Mouse (Mus musculus) layer of hippocampus, adult 9-10 months (tissue): Measurements from ENCODE around the gene Ddx41.
A peak's percentile ranks its signal among the peaks of the same experiment; 100 is the strongest.
"Not testable (repeated sequence)": the region's sequence is repeated elsewhere in the genome, so short reads cannot be mapped to it uniquely, and the experiment has no call there.

Experiments
- DNase-seq: peaks from one replicate; pipeline ENCODE4 v3.0.0; 2022; ENCODE audit warnings: low spot score

Gene Ddx41

DNA sequence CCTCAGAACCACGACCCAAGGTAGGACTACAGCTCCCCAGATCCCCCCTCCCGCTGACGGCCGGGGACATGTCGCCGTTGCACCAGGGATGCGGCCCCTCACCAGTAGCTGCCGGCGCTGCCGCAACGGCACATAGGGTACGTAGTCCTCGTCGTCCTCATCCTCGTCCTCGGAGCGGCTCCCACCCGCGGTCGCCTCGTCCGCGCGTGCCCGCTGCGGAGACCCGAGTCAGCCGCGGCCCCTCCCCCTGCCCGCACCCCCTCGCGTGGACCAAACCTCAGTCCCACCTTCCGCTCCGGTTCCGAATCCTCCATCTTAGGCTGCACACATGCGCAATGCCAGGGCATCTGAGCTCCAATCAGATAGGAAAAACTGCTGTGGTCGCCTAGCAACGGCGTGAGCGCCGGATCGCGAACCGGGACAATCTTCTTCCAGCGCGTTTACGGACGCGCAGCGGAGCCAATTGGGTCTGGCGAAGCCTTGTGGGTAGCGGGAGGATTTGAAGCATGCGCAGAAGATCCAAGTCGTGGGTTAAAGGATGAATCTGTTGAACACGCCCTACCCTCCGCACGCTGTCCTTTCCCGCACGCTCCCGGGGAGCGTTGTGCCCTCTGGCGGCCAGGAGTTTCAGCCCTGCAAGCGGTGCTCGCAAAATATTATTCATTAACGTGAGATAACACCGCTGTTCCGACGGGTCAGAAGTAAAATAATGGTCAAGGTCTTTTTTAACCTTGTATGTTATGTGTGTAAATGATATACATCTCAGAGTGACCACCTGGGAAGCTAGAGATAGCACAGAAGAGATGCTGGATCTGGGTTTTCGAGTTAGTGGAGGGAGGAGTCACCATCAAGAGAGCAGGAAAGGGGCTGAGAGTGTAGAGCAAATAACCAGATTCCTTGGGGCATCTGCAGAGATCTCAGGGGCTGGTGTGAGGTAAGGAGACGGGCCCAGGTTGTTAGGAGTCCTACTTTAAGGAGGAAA, at the start of gene Ddx41:
TSS of gene Ddx41 (minus strand) at position 465 of the 982 bp plus-strand sequence.
- DNase-seq: peak; percentile 100

DNA sequence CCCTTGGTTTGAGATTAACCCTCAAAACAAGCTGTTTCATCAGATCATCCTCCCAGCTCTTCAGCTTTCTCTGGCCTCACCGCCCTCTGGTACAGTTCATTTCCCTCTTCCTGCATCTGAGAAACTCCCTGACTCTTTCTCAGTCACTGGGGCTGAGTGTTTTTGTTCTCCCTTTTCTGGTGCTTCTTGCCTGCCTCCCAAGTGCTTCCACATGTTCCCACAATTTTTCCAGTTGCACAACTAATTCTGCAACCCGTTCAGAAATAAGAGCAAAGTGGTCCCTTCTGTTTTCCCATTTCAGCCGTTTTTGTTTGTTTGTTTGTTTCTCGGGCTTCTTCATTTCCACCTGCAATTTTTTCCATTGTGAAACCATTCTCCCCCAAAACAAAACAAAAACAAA, 41.6 kb upstream of the Ddx41 start:
- DNase-seq: no peak

DNA sequence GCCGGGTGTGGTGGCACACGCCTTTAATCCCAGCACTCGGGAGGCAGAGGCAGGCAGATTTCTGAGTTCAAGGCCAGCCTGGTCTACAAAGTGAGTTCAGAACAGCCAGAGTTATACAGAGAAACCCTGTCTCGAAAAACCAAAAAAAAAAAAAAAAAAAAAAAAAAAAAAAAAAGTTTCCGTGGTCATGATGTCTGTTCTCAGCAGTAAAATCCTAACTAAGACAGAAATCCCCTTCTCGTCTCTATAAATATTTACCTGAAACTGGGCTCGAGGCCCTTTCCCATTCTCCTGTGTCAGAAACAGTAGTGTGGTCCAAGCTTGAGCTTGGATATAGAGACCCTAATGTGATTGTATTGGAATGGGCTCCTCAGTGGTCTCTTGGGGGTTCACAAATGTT, 40.4 kb upstream of the Ddx41 start:
- not testable (repeated sequence) for DNase-seq

GRCm38 (mm10) chr13:55575932-55576331, 39.5 kb upstream of the Ddx41 start:
- DNase-seq: no peak

DNA sequence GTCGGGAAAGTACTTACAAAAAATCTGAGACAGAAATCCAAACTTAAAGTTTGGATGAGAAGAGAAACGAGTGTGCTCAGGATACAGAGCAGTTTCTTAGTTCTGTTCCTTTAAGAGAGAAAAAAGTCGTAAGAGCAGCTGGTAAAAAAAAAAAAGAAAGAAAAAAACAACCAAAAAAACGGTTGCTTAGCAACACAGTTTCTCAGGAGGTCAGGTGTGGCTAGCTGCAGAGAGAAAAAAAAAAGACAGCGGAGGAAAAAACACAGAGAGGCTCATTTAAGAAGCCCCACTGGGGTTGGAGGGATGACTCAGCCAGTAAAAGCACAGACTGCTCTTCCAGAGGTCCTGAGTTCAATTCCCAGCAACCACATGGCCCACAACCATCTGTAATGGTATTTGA, 37.9 kb upstream of the Ddx41 start:
- DNase-seq: no peak

DNA sequence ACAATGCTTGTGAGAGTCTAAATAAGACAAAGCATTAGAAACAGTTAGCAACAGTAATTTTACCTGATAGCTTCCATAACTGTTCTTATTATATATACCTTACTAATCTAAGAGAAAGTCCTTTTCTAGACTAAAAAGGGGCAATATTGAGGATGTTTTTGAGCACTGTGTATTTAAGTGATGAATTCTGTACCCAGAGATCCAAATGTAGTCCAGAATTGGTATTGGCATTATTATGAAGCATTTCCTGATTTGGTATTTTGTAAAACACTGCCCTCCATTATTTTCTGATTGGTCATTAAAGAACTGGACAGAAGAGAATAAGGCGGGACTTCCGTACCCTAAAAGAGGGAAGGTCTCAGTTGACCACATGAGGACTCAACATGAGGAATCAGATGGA, 37.0 kb upstream of the Ddx41 start, which contains the start of gene Tmed9:
TSS of gene Tmed9 (plus strand) at position 301 of the 400 bp plus-strand sequence.
- no peak for DNase-seq

GRCm38 (mm10) chr13:55571977-55572376, 35.5 kb upstream of the Ddx41 start:
- no peak for DNase-seq

DNA sequence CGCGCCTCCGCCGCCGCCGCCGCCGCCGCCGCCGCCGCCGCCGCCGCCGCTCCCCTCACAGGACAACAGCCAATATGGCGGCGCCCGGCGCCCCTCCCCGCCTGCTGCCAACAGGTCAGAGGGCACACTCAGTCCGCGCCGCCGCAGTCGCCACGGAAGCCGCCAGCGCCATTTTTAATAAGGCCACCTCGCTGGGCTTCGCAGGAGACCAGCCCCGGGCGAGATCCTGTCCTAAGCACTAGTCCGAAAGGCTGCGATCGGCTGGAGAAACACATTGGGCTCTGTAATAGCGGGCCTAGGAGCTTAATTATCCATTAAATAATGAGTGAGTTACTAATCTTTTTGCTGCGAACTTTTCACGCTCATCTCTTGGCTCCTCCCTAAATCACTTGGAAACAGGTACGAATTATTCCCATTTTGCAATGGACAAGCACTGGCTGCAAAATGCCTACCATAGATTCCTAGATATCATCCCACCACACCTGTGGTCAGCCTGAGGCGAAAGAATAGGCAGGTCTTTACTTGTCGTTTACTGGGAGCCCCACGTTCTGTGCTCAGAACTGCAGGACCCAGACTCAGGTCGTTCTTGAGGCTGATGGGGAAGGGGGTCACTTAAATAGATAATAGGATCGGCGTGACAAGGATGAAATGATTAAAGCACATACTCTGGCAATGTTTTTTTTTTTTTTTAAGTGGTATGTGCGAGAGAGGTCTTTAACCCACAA, 34.7 kb upstream of the Ddx41 start, which contains the start of gene Fam193b:
TSS of gene Fam193b (minus strand) at position 94 of the 725 bp plus-strand sequence.
- peak; percentile 84 for DNase-seq

DNA sequence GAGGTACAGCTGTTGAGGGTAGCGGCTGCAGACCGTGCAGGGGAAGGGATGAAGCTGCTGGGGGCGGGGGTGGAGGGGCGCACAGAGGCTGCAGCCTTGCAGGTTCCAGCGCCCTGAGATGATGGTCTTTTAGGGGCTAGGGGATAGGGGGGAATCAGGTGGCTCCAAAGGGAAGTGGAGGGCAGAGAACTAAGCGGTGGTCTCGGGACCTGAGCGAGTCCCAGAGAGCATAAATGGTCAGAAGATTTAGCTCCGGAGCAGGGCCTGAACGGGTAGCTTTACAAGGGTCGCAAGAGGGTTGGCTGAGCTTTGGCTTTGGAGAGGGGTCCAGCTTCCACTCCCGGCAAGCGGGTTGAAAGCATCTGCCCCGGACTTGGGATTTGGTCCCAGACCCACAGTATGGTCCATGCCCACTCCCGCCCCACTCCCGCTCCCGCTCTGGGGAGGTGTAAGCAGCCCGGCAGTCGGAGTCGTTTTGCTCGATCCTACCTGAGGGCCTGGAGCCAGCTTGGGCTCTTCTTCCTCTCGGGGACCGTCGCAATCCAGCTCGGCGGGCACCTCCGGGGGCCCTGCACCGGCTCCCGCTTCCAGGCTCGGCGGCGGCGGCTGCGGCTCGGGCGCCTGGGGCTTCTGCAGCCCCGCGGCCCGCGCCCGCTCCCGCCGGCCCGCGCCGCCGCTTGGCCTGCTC, 34.0 kb upstream of the Ddx41 start:
- DNase-seq: no peak

GRCm38 (mm10) chr13:55569726-55570285, 33.3 kb upstream of the Ddx41 start:
- no peak for DNase-seq

- DNase-seq: not testable (repeated sequence)
These were observed 32.1 kb upstream of the Ddx41 start for GRCm38 (mm10) chr13:55568524-55568923.

- no peak for DNase-seq
These were observed 31.5 kb upstream of the Ddx41 start for GRCm38 (mm10) chr13:55567949-55568348.

DNA sequence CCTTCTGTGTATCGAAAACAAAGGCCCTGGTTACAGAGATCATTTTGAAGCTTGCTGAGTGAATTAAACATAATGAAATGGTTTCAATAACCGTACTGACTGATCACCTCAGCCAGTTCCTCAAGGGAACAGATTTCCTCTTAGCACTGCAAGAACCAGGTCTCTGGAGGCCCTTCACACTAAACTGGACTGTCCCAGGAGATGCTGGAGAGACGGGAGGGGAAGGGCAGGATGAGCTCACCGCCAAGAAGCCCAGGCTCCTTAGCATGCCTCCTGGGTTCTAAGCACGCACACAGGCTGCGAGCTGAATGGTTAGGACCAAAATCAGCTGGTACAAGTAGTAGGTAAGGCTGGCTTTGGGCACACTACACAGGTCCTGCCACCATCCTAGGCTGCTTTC, 30.5 kb upstream of the Ddx41 start:
- no peak for DNase-seq

DNA sequence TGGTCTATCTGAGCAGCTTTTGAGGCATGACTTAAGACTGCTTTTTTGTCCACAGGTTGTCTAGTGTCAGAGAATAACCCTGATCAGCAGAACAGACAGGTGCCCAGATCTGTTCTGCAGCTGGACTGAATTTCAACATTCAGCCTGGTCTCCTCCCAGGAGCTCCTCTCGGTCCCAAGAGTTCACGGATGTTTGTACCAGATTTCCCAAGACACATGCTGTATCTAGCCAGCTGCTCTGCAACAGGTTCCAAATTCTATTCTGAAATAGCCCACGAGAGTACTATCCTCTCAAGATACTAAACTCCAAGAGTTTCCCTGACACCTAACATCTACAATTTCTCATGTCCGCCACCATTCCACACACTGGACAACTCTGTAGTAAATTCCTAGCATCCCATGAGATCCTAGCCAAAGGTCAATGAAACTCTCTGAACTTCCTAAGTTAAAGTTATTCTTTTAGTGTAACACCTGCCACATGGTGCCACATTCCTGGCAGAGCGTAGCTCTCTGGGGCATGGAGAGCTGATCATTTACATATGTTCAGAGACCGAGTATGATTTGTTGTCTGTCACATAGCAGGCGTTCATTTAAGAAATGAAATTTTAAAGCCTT, 26.9 kb upstream of the Ddx41 start:
- no peak for DNase-seq

DNA sequence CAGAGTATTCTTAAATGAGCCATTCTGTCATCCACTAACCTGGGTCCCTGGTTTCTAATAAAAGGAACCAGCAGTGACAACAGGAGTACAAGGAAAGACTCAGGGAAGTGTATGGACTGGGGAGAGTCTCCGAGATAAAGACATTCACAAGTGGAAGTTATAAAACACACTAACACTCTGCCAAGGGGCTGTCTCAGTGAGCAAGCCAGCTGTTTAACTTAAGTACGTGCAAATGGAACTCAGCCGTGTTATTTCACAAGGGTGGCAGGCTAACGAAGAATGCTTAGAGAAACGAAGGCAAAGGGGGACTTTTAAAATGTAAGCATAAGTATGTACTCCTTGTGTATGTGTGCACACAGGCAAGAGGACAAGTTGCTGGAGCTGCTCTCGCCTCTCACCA, 21.0 kb upstream of the Ddx41 start:
- no peak for DNase-seq

GRCm38 (mm10) chr13:55555921-55556320, 19.5 kb upstream of the Ddx41 start:
- DNase-seq: no peak

GRCm38 (mm10) chr13:55549061-55549460, 12.6 kb upstream of the Ddx41 start:
- no peak for DNase-seq

GRCm38 (mm10) chr13:55548426-55548825, 12.0 kb upstream of the Ddx41 start:
- DNase-seq: no peak

GRCm38 (mm10) chr13:55547916-55548315, 11.5 kb upstream of the Ddx41 start:
- DNase-seq: no peak

- no peak for DNase-seq
These were observed 8.3 kb upstream of the Ddx41 start for GRCm38 (mm10) chr13:55544792-55545191.

DNA sequence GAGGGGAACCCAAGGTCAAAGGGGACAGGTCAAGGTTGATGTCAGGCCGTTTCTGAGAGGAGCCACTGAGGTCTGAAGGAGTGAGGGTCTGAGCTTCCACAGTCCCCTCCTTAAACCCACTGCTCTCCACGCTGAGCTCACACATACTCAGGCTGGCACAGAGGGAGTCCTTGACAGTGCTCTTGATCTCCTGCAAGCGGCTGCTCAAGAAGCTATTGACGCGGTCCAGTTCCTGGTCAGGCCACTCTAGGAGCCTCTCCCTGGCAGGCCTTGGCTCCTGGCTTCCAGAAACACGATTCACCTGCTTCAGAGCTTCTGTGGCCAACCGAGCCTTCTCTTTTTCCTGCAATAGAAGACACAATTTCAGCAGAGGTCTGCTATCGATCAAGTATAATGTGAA, 7.0 kb upstream of the Ddx41 start:
- no peak for DNase-seq

DNA sequence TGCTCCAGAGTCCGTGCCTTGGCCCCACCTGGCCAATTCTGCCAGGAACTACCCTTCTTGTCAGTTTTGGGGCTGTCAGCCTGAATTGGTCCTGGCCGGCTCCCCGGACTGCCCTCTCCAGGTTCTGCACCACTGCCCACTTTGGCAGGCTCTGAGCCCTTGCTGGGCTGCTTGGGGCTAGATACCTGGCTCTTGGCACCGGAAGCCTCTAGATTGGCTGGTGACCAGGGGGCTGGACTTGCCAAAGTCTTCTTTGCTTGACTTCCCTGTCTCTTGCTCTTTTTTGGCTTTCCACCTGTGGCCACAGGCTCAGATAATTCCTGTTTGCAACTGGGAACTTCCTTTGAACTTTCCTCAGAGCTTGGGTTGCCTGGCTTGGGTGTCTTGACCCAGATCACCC, 6.4 kb upstream of the Ddx41 start:
- no peak for DNase-seq
